Mouse (Mus musculus) thymus, adult 18-20 months (tissue): Measurements from ENCODE around the gene Msx3.
A peak's percentile ranks its signal among the peaks of the same experiment; 100 is the strongest.

Experiments
- DNase-seq, 2 experiments: peaks; one replicate each; pipeline ENCODE4 v3.0.0; 2022; ENCODE audit warnings: mixed read lengths in 2 of 2

Gene Msx3

GRCm38 (mm10) chr7:140057413-140058407 lies 8.8 kb upstream of the Msx3 start:
- no peak for DNase-seq

DNA sequence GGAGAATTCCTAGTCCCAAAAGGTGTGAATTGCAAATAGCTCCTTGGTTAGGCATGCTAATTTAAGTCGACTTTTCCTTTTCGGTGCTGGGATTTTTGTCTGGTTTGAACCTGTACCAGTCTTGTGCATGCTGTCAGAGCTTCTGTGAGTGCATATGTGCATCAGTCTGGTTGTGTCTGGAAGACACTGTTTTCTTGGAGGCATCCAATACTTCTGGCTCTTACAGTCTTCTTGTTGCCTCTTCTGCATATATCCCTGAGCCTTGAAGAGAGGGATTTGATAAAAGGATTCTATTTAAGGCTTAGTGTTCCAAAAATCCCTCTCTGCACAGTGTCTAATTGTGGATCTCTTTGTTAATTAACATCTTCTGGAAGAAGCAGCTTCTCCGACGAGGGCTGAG lies 5.2 kb upstream of the Msx3 start:
- no peak for DNase-seq

- no peak for DNase-seq
Observed at GRCm38 (mm10) chr7:140049115-140049689, 313 bp upstream of the Msx3 start.

- no peak for DNase-seq
Observed at GRCm38 (mm10) chr7:140047811-140048311, 1.0 kb downstream of the Msx3 start.

- DNase-seq = no peak
Observed at GRCm38 (mm10) chr7:140045546-140045945, 3.3 kb downstream of the Msx3 start.

- DNase-seq = no peak
Observed at GRCm38 (mm10) chr7:140042728-140043127, 6.2 kb downstream of the Msx3 start.

- DNase-seq = no peak
Observed at GRCm38 (mm10) chr7:140037171-140037555, 11.7 kb downstream of the Msx3 start.

DNA sequence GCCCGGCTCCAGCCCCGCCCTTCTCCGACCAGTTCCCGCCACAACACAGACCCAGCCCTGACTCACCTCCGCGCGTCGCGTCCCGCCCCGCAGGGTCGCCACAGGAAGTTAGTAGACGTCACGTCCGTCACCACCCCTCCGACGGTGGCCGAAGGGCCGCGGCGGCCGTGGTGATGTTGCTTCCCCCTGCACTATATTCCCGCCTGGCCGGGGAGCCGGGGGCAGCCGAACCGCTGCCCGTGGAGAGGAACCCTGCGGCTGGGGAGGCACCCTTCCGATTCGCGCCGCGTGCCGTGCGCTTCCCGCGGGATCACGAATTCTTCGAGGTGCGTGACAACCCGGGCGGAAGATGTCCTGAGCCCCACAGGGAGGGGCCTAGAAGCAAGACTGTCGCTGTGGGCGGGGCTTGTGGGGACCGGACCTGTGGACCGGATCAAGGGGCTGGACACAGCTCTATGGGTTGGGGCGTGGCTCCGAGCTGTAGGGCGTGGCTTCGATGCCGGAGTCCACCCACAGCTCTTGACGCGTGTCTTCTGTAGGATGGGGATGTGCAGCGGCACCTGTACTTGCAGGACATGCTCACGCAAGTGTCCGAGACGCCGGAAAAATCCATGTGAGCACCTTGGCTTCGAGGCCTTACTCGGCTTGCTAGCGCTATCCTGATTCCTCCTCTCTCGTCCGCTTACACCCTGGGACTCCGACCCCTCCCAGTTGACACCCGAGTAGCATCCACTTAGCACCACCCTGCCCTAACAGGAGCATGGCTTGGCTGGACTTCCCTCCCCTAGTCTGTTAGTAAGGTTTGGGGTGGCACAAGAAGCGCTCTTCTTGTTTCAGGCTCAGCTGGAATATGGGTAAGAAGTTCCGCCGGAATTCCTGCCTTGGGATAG lies 12.4 kb downstream of the Msx3 start, which contains the start of the genes Zfp511 and Tubgcp2:
Gene Zfp511, plus strand, starts transcription at position 111 of the 890 bp plus-strand sequence.
Gene Tubgcp2, minus strand, starts transcription at position 389 of the 890 bp plus-strand sequence.
- DNase-seq = peak; percentile 77 to 84

DNA sequence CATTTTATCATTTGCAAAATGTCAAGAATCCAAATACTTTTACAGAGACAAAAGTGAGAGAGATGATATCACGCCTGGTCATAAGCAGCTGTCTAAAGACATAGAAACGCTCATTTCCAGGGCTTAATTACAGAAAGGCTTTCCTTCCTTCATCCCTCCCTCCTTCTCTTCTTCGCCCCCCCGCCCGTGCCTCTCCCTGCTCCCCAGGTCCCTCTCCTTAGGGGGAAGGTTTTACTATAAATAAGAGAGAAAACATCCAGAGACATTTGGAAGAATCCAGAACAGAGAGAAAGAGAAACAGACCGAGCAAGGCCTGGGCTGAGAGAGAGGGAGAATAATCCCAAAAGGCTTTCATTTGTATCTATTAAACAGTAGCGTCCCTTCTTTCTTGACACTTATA lies 13.4 kb downstream of the Msx3 start:
- no peak for DNase-seq

DNA sequence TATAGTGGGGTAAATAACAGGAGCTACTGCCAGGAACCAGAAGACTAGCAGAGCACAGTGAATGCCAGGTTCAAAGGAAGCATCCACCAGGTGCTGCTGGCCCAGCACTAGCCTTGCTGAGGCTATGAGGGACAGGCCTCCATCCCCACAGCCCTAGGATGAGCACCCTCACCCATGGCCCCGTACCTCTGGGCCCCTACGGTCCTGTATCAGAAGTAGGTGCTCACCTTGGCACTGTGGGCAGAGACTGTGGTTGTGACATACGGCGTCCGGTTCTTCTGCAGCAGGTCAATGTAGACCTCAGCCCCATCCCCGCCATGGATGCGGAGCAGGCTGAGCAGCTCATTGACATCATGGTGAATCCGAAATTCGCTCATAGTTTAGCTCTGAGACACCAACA lies 15.5 kb downstream of the Msx3 start:
- DNase-seq = no peak

- no peak for DNase-seq
Observed at GRCm38 (mm10) chr7:140032366-140032765, 16.5 kb downstream of the Msx3 start.

- no peak for DNase-seq
Observed at GRCm38 (mm10) chr7:140031771-140032170, 17.1 kb downstream of the Msx3 start.

DNA sequence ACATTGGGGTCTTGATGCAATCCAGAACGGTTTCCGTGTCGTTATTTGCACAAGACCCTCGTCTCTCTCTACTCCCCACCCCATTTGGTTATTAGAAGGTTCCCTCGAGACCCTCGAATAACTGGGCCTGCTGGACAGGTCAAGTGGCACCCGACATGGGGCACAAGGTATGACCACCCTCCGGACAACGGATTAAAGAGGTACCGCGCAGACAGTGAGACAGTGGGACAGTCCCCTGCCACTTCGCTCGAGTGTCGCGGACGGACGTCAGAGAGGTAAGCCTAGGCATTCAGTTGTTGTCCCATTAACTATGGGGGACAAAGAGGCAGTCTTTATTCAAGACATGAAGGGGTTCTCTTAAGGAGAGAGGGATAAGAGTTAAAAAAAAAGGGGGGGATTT lies 37.6 kb downstream of the Msx3 start:
- DNase-seq = no peak

GRCm38 (mm10) chr7:140007781-140008180 lies 41.1 kb downstream of the Msx3 start:
- DNase-seq = no peak

DNA sequence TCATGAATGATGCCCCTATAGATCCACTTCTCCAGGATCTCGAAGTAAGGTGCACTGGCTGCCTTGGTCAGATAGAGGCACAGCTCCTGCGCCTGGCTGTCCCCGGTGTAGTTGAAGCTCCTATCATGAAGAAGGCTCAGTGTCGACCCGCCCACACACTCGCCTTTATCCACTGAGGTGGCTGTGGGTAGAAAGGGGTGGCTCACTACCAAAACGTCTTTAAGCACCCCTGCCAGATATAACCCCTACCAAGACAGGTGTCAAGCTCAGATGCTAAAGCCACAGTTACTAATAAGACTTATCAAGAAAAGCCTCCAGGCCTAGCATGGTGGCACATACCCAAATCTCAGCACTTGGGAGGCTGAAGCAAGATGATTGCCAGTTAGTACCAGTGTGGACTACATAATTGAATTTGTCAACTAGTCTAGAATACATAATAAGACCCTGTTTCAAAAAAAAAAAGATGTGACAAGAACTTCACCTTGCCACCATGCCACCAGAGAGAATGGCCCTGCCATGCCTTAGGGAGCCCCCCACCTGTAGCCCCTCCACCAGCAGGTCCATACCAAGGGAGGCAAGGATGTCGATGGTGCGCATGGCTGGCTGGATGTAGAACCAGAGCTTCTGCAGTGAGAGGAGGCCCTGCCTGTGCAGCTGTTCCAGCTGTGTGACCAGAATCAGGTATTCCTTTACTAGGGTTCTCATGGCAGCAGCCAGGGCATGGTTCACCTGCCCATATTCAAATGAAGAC lies 41.9 kb downstream of the Msx3 start:
- DNase-seq = no peak

- DNase-seq = no peak
Observed at GRCm38 (mm10) chr7:140004666-140005065, 44.2 kb downstream of the Msx3 start.

- no peak for DNase-seq
Observed at GRCm38 (mm10) chr7:140001086-140001740, 47.7 kb downstream of the Msx3 start.

DNA sequence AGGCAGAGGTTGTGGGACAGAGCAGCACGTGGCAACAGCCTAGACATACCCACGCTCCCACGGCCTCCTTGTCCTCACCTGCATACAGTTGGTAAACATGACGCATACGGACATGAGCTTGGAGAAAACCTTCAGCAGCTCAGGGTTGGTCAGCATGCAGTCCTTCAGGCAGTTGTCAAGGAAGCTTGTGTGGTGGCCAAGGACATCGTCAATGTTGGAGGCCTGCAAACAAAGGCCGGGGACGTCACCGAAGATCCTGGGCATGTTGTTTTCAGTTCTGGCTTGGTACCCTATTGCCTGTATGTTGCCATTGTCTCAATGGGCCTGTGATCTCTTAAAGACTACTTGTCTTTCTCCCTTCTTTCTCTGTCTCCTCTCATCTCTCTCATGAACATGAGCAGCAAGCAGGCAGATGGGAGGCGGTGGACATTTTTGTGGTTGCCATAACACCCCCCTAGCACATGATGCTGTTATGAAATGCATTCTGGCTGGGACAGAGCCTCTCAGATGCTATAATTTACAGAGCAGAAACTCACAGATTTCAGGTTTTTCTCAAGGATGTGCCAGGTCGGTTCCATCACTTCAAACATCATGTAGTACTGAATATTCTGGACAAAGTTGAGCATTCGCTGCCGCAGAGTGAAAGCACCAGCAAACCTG lies 50.1 kb downstream of the Msx3 start:
- DNase-seq = no peak
